Mouse (Mus musculus): Measurements from ENCODE around the gene Hadh.

Hadh gene

DNA sequence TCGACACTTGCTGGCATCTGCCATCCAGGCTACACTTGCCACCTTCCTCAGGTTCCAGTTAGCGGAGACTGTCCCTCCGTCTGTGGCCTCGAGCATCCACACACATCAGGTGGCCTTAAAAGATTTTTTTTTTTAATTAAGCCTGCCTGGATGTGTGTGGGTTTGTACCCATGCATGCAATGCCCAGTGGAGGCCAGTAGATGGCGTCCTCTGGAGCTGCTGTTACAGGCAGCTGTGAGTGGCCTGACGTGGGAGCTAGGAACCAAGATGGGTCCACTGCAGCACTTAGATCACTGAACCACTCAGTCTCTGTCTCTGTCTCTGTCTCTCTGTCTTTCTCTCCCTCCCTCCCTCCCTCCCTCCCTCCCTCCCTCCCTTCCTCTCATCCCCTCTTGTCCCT, 43.8 kb downstream of the Hadh start:
- peak; percentile 70 for DNase-seq (ENCODE audit: low read depth, low spot score)

DNA sequence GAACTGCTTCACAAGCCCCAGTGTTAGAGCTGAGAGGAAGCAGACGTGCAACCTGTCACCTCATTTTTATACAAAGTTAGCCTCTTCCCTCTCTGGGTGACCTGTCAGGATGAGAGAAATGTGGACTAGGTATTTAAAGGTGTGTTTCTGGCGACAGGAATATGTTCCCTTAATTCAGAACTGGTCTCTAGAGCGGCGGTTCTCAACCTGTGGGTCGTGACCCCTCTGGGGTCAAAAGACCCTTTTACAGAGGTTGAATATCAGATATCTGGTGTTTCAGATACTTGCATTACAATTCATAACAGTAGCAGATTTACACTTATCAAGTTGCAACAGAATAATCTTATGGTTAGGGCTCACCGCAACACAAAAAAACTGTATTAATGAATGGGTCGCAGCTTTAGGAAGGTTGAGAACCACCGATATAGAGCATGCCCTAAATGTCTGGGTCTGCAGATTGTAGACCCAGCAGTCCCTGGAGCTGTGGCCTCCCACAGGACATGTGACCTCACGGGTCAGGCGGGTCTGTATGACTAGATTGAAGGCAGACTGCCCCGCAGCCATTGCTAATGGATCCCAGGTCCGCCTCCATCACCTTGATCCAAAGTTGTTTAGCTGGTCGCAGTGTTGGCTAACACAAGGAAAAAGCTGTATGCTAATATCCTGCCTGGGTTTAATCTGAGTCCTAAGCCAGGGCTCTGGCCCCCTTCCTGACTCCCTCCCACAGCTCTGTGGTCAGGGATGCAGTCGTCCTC, 53.1 kb downstream of the Hadh start:
- DNase-seq (ENCODE audit: low read depth, low spot score), result no peak

DNA sequence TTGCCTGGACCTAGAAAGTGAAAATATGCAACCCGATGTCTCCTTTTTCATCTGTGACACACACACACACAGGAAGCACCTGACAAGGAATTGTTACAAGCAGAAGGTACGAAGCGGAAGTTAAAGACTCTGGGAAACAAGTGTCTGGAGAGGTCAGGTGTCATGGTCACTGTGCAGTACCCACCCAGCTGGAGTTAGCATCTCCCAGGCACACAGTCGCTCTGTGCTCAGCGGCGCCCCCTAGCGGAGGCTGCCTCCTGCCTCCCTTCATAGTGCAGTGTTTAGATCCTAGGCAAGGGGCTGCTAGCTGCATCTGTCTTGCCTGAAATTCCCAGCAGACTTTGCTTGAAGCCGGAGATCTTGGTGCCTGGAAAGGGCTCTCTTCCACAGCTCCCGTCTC, 57.1 kb downstream of the Hadh start:
- peak; percentile 47 for DNase-seq (ENCODE audit: low read depth, low spot score)

DNA sequence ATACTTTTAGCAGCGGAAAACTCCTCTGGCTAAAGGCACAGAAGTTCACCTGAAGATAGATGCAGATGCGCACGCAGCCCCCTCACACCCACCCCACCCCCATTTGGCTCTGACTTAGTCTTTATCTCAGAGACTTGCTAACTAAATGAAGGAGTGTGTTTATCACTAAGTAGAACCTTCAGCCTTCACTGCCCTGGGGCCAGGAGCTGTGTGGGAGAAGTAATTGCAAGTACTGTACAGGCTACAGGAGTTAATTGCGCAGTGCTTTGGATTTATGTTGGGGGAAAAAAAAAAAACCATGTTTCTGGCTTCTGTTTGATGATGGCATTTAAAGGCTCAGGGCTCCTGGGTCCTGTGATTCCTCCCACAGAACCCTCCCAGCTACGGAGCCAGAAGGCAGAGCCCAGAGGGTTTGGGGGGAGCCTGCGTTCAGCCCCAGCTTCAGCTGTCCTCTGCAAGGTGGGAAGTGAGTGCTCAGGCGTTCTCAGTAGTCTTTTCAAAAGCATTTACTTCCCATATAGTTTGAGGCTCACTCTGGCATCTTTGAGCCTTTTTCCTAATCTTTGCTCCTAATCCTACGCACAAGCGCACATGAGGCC, 57.7 kb downstream of the Hadh start:
- no peak for DNase-seq (ENCODE audit: low read depth, low spot score)

DNA sequence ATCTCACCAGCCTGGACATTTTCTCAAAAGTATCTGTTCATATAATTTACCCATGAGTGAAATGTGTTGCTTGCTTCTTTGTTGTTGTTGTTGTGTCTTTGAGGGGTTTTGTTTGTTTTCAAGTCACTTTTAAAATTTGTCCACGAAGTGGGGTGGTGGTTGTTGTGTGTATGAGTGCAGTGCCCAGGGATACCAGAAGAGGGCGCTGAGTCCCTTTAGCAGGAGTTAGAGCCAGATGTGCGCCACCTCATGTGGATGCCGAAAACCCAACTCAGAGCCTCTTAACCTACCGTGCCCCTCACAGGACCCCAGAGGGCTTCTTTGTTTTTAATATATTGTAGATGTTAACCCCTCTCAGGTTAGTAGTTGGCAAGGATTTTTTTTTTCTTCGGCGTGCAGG, 59.7 kb downstream of the Hadh start:
- DNase-seq (ENCODE audit: low read depth, low spot score), result peak; percentile 80

DNA sequence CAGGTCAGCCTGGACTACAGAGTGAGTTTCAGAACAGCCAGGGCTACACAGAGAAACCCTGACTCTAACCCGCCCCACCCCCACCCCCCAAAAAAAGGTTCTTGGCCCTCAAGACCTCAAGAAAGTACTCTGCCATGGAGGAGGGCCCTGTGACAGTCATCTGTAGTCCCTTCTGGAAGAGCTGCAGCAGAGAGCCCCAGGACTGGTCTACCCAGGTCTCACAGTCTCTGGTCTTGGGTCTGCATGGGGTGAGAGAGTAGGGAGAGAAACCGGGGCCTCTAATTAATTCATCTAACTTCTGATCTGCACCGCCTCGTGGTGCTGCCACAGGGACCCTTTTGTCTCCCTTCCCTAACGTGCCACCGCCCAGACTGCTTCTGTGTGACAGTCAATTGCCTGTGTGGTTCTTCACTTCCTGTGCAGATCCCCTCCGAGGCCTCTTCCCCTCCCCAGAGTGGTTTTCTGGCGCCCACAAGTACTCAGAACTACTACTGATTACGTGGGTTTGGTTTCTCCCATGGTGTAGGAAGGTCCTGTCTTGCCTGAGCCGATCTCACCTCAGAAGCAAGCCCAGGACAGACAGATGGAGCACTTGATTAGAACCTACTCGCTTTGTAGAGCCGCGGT, 63.5 kb downstream of the Hadh start:
- no peak for DNase-seq (ENCODE audit: low read depth, low spot score)

DNA sequence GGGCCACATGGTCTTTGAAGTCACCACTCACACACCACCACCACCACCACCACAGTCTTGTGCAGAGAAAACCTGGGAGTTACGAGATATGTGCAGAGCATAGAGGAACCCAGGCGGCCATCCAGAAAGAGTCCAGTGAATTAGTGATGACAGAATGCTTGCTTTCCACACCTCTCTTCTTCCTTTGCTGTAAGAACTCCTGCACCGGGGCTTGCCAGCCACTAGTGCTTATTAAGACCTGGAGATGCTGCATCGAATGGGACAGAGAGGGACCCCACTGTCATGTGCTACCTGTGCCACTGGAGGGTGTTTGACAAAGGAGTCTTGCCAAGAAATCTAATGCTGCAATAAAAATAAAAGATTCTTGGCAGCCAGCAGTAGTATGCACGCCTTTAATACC, 64.1 kb downstream of the Hadh start:
- DNase-seq (ENCODE audit: low read depth, low spot score), result no peak

DNA sequence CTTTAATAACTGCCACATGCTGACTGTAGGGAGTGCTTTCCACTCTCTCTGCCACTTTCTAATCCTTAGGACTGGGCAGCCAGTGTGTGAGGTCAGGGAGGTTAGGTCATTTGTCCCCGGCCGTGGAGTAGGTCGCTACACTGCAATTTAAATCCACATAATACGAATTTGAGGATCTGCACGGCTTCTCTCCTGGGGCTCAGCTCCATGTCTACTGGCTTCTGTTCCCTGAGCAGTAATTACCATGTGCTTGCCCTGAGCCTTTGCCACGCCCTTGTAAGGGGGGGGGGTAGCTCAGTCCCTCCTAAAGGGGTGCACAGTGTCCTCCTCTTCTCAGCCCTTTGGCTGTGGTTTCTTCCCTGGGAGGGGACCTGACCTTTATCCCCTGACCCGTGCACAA, 69.6 kb downstream of the Hadh start:
- DNase-seq (ENCODE audit: low read depth, low spot score), result no peak

DNA sequence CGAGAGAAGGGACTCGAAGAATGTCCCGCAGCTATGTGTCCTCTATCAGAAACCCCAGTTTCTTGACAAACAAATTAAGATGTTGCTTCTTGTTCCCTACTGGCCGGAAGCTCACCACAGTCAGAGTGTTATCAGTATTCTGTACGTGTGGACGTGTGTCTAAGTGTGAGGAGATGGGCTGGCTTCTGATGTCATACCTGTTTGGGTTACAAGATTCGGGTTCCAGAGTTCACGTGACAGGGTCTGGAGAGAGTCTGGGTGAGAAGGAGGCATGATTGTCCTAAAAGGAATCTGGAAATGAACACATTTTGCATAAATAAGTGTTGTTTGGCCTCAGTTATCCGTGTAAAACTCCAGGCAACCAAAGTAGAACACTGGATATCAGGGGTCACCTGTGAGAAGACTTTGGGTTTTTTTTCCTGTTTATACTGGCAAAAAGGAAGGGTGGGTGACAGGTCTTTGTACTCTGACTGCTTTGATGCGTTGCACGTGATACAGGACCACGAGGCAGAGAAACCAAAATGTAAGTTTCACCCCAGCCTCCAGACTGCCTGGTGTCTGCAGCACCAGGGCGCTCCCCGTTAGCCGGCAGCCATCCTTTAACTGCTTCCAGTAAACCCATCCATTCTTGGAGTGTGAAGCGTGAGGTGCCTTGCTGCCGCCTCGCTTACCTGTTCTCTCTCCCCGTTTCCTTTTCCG, 72.2 kb downstream of the Hadh start:
- no peak for DNase-seq (ENCODE audit: low read depth, low spot score)

DNA sequence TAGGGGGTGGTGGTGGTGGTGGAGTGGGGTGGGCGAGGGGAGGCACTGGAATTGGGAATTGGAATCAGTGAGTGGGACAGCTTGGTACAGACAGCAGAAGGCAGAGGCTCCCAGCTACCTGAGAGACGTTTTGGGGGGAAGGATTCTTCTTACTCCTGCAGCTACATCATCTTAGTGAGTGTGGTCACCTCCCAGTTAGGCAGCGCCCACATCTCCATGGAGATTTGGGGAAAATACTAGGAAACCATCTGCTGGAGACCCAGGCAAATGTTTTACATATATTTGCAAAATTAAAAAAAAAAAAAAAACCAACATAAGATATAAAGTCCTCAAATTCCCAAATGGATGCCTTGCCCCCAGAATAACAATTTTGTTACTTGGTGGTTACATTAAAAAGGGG, 72.9 kb downstream of the Hadh start:
- DNase-seq (ENCODE audit: low read depth, low spot score), result no peak

DNA sequence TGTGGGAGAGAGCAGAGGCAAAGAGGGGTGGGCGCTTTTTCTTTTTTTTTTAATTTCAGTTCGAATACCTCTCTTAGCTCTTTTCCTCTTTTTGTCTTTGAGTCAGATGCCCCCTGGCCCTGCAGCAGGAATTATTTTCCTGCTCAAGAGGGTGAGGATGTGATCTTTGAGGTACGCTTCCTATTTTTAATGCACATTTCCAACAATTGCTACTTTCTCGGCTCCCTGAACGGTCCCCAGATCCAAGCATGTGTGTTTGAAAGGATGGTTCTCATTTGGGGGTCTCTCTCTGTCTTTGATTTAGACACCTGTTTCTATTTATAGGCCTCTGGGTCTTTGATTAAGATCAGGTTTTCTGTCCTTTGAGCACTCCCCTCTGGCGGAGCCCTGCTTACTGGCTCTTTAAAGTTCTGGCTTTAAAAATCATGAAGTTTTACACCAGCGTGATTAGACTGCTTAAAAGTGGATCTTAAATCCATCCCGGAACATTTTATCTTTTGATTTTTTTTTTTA, 75.3 kb downstream of the Hadh start:
- no peak for DNase-seq (ENCODE audit: low read depth, low spot score)

DNA sequence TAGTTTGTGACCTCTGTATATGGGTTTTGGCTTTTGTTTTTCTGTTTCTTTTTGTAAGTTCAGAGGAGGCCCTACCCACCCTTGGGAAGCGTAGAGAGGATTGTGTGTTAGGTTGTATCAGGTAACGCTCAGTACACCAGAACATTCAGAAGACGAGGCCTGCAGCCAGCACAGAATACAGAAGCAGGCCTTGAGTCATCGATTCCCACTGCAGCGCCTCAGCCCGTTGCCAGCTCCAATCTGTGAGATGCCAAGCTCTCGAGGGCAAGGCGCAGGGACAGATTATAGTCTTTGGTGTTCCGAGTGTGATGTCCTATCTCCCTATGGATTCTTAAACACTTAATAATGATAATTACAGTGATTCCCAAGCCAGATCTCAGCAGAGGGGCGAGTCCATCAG, 75.9 kb downstream of the Hadh start:
- no peak for DNase-seq (ENCODE audit: low read depth, low spot score)

DNA sequence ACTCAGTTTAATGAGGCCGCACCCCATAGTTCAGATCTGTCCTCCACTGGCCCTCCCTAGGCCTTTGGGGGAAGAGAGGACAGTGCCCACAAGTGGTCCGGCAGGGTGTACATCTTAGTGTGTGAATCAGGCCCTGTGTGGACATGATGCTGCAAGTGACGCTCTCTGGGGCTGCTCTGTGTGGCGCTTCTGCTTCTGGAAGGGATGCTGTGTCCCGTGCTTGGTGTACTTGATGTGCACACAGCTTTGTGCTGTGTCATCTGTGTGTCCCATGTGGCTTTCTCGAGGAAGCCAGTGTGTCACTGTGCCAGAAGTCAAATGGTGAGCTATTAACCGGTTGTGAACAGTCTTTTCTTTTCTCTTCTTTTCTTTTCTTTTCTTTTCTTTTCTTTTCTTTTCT, 80.4 kb downstream of the Hadh start:
- DNase-seq (ENCODE audit: low read depth, low spot score), result no peak

DNA sequence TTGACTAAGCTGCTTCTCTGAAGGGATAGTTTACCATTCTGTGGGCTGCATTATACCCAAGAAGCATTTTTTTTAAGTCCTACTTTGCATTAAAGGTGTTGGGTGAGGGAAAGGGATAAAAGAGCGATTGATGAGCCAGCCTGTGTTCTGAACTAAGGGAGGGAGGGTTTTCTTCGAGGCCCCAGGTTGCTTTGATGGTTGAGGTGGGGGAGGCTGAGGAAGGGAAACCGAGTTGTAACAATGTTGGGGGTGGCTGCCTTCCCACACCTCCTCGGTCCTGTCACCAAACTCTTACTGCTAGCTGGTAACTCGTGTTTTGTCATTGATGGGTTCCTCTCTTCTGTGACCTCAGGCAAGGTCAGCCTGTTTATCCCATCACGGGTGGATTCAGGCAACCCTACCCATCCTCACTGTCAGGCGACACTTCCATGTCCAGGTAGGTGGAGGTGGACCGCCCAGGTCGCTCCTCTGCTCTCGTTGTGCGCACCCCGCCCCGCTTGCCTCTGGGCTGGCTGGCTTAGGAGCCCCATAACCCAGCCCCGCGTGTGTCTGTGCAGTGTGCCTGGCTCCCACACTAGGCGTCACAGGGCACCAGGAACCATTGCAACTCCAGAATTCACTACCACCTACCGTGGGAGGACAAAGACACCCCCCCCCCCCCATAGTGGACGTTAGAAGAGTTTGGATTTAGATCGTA, 81.1 kb downstream of the Hadh start:
- DNase-seq (ENCODE audit: low read depth, low spot score), result no peak

DNA sequence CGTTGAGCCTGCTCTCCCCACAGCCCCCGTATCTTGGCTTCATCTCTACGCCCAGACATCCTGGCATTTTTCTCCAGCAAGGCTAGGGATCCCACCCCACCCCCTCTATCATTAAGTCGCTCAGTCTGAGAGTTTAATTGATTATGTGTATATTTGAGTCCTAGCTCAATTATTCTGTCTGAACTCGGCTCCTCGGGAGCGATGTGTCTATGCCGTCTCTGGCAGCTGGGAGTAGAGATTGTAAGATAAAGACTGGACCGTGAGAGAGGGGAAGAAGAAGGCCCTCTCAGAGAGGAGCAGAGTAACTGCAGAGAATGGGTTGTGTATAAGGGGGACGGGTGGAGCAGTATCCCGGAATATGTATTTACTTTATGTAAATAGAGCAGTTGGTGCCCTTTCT, 81.7 kb downstream of the Hadh start:
- DNase-seq (ENCODE audit: low read depth, low spot score), result no peak

DNA sequence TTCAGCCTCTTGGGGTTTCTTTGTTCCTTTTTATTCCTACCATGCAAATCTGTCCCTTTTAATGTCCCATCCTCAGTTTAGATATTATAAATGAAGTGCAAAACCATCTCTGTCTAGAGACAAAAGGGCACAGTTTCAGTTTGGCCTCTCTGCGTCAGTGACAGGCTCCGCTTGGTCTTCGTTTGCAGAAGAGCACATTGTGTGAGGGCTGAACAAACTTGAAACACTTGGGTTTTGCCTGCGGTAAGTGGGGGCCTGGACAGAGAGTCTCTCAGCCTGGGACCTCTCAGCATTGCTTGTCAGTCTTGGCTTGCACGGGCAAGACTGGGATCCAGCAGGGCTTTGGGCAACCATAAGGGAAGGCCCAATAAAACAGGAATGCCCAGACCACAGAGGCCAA, 85.7 kb downstream of the Hadh start:
- no peak for DNase-seq (ENCODE audit: low read depth, low spot score)
